25 mouse cellular contexts compared by ENCODE assay signal in the genomic region with DNA sequence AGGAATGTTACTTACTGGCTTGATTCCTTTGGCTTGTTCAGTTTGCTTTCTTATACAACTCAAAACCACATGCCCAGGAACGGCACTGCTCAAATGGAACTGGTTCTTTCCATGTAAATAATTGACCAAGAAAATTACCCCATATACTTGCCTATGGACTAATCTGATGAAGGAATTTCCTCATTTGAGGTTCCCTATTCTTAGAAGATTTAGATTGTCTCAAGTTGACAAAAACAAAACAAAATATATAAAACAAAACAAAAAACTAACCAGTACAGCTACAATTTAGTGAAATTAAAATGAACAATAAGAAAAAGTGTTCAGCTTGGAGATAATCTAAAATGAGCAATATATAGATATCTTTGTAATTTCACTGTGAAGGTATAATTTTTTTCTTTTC.
"Had no signal": no experiment of that assay in that cellular context is flagged by ENCODE, and none has a peak within 500 bp of the region (broad histone marks: within the 10 kb centered on the region; RNA-seq: fewer than 3 reads in every experiment).

No protein-coding gene starts in this region.

- H3K9me3 ChIP-seq: embryonic facial prominence, embryonic 10.5 days; embryonic facial prominence, embryonic 12.5 days; embryonic facial prominence, embryonic 13.5 days; embryonic facial prominence, embryonic 15.5 days; forebrain, embryonic 10.5 days; forebrain, embryonic 12.5 days; forebrain, embryonic 13.5 days; forebrain, embryonic 15.5 days had no signal

- H3K36me3 ChIP-seq: embryonic facial prominence, embryonic 10.5 days; embryonic facial prominence, embryonic 12.5 days; embryonic facial prominence, embryonic 13.5 days; embryonic facial prominence, embryonic 15.5 days; forebrain, embryonic 10.5 days; forebrain, embryonic 12.5 days; forebrain, embryonic 15.5 days had no signal

- H3K27me3 ChIP-seq: embryonic facial prominence, embryonic 12.5 days; embryonic facial prominence, embryonic 13.5 days; embryonic facial prominence, embryonic 15.5 days; forebrain, embryonic 12.5 days; forebrain, embryonic 13.5 days; forebrain, embryonic 15.5 days had no signal

- H3K4me3 ChIP-seq: embryonic facial prominence, embryonic 10.5 days; embryonic facial prominence, embryonic 12.5 days; embryonic facial prominence, embryonic 13.5 days; embryonic facial prominence, embryonic 15.5 days; erythroblast, embryonic 14.5 days; forebrain, embryonic 10.5 days; forebrain, embryonic 12.5 days; forebrain, embryonic 13.5 days; forebrain, embryonic 15.5 days; gastrocnemius, adult 2 months; heart, adult 2 months had no signal

- H3K27ac ChIP-seq: embryonic facial prominence, embryonic 10.5 days; embryonic facial prominence, embryonic 12.5 days; embryonic facial prominence, embryonic 13.5 days; embryonic facial prominence, embryonic 15.5 days; forebrain, embryonic 10.5 days; forebrain, embryonic 12.5 days; forebrain, embryonic 13.5 days; forebrain, embryonic 15.5 days; gastrocnemius, adult 2 months; heart, adult 2 months had no signal

- H3K9ac ChIP-seq: embryonic facial prominence, embryonic 12.5 days; embryonic facial prominence, embryonic 13.5 days; embryonic facial prominence, embryonic 15.5 days; forebrain, embryonic 12.5 days; forebrain, embryonic 13.5 days; forebrain, embryonic 15.5 days; forebrain, postnatal 0 days had no signal

- H3K4me1 ChIP-seq: embryonic facial prominence, embryonic 10.5 days; embryonic facial prominence, embryonic 12.5 days; embryonic facial prominence, embryonic 13.5 days; embryonic facial prominence, embryonic 15.5 days; forebrain, embryonic 10.5 days; forebrain, embryonic 12.5 days; forebrain, embryonic 13.5 days; forebrain, embryonic 15.5 days had no signal

- DNase-seq: cerebellum, adult 9-10 months; cerebellum, adult 9-11 months; cerebellum, postnatal 10 days; cerebellum, postnatal 14 days; cerebellum, postnatal 25 days; cerebellum, postnatal 36 days; embryo, embryonic 11 days; forebrain, postnatal 0 days; gastrocnemius, adult 2 months; gastrocnemius, postnatal 10 days; gastrocnemius, postnatal 14 days; gastrocnemius, postnatal 25 days; gastrocnemius, postnatal 36 days; heart, adult 11 months; heart, adult 18-20 months; heart, adult 2 months had no signal
